In the genomic region with DNA sequence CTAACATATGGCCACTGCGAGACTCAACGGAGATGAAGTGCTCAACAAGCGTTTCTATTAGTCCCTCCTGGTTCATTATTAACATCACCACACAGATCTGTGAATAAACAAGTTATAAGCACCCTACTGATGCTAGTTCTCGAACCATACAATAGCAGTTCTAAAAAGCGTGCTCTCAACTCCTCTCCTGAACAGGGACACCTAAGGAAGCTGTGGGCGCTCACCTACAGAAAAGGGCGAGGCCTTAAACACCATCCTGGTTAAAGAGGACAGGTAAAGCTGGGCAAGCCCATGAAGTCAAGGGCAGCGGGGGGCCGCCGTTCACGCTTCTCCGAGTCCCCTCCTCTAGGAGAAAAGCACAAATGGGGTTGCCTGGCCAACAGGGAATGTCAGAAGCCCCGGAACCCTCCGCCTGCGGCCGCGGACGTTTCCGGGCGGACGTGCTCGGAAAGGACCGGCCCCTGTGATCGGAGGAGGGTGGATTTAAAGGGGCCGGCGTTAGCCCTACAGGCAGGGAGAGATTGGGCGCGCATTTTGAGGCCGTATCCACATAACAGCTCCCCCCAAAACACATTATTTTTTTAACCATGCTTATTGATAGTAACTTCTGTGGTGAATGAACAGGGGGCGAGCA, we compare ENCODE assay signal across 8 mouse cellular contexts. TPM values are rescaled to one million over a fixed set of nuclear protein-coding genes. Genes with fewer than 3 reads are reported as not detected.
DNase-seq lines count a peak whose midpoint lies in the region; ATAC-seq and TF ChIP-seq lines count a peak whose summit lies in the region.

No protein-coding gene starts in this region.

- DNase-seq in 3134 (ENCODE audit: extremely low read depth, insufficient read length, low spot score) = peak; percentile 87
- peak; percentile 89 to 90 for DNase-seq in adrenal gland, postnatal 36 days
- peak; percentile 88 to 93 for DNase-seq in heart, adult 18-20 months
- DNase-seq in kidney, adult 2 months = peak; percentile 90
- peak; percentile 94 for DNase-seq in midbrain, embryonic 14.5 days
- DNase-seq in spleen, adult 12 weeks (ENCODE audit: low spot score) = peak; percentile 61

- H3K36me3 ChIP-seq in embryonic facial prominence, embryonic 12.5 days = no peaks in the 10 kb centered on the region
- no peaks in the 10 kb centered on the region for H3K36me3 ChIP-seq in kidney, adult 2 months (ENCODE audit: control insufficient read depth, insufficient read depth, low read length)
- no peaks in the 10 kb centered on the region; the same call in 1 of the 2 replicates for H3K36me3 ChIP-seq in limb, embryonic 12.5 days
- no peaks in the 10 kb centered on the region for H3K36me3 ChIP-seq in midbrain, embryonic 14.5 days (ENCODE audit: control insufficient read depth, insufficient read depth, low read length)

- peak overlapping the region; percentile 60 for H3K4me2 ChIP-seq in embryonic facial prominence, embryonic 12.5 days (replicated peaks)
- H3K4me2 ChIP-seq in limb, embryonic 12.5 days = peak overlapping the region; percentile 83
- peak overlapping the region; percentile 86 for H3K4me2 ChIP-seq in midbrain, embryonic 14.5 days (ENCODE audit: low read length)

- under 1% methylated on average over 30 of the region's 30 CpGs for WGBS in embryonic facial prominence, embryonic 12.5 days
- under 1% methylated on average over 30 of the region's 30 CpGs for WGBS in kidney, adult 2 months
- 1% methylated on average over 30 of the region's 30 CpGs for WGBS in limb, embryonic 12.5 days
- WGBS in midbrain, embryonic 14.5 days = under 1% methylated on average over 30 of the region's 30 CpGs

- peak overlapping the region; percentile 67 for H3K4me3 ChIP-seq in embryonic facial prominence, embryonic 12.5 days
- peak overlapping the region; percentile 60 for H3K4me3 ChIP-seq in kidney, adult 2 months (ENCODE audit: insufficient read depth, low read depth, low read length)
- peak overlapping the region; percentile 66 for H3K4me3 ChIP-seq in limb, embryonic 12.5 days (replicated peaks)
- H3K4me3 ChIP-seq in midbrain, embryonic 14.5 days (replicated peaks; ENCODE audit: low read depth, low read length) = peak overlapping the region; percentile 54

- H3K4me1 ChIP-seq in embryonic facial prominence, embryonic 12.5 days = peaks cover 17% of the 10 kb centered on the region
- peaks cover 11% of the 10 kb centered on the region; the same call in 1 of the 2 replicates for H3K4me1 ChIP-seq in kidney, adult 2 months (ENCODE audit: control insufficient read depth, insufficient read depth, low read length)
- H3K4me1 ChIP-seq in limb, embryonic 12.5 days (replicated peaks) = peaks cover 28% of the 10 kb centered on the region
- peaks cover 20% of the 10 kb centered on the region for H3K4me1 ChIP-seq in midbrain, embryonic 14.5 days (ENCODE audit: control insufficient read depth, insufficient read depth, low read length)

- H3K27me3 ChIP-seq in embryonic facial prominence, embryonic 12.5 days = peaks cover 14% of the 10 kb centered on the region
- H3K27me3 ChIP-seq in kidney, adult 2 months (replicated peaks; ENCODE audit: control insufficient read depth, insufficient read depth, low read length) = no peaks in the 10 kb centered on the region
- peaks cover 14% of the 10 kb centered on the region for H3K27me3 ChIP-seq in limb, embryonic 12.5 days
- 0 out of 2 replicates have a peak, but pooled peaks cover 4% of the 10 kb centered on the region for H3K27me3 ChIP-seq in midbrain, embryonic 14.5 days (ENCODE audit: control insufficient read depth, insufficient read depth, low read length)

- peak overlapping the region; percentile 72 for H3K9ac ChIP-seq in embryonic facial prominence, embryonic 12.5 days
- peak overlapping the region; percentile 69 for H3K9ac ChIP-seq in limb, embryonic 12.5 days (replicated peaks)
- H3K9ac ChIP-seq in midbrain, embryonic 14.5 days (replicated peaks; ENCODE audit: low read length) = peak overlapping the region; percentile 59

- no peak for TF ChIP-seq CTCF in kidney, adult 2 months (conservative IDR thresholded peaks at IDR 0.05; ENCODE audit: insufficient read depth, insufficient read length, low read depth, low read length)

- TF ChIP-seq POLR2A in kidney, adult 2 months (IDR thresholded peaks at IDR 0.05; ENCODE audit: low read depth, low read length) = no peak

- peak overlapping the region; percentile 72 for H3K27ac ChIP-seq in embryonic facial prominence, embryonic 12.5 days
- H3K27ac ChIP-seq in kidney, adult 2 months (ENCODE audit: insufficient read depth, low read depth, low read length) = peak overlapping the region; percentile 14
- peak overlapping the region; percentile 42; the same call in 1 of the 2 replicates for H3K27ac ChIP-seq in limb, embryonic 12.5 days
- H3K27ac ChIP-seq in midbrain, embryonic 14.5 days (replicated peaks; ENCODE audit: low read depth, low read length) = peak overlapping the region; percentile 53

- peak; percentile 78; the same call in 1 of the 2 replicates for ATAC-seq in embryonic facial prominence, embryonic 12.5 days (ENCODE audit: insufficient number of reproducible peaks, insufficient read depth, low FRiP score, low TSS enrichment)
- peak; percentile 67; the same call in 1 of the 2 replicates for ATAC-seq in limb, embryonic 12.5 days (ENCODE audit: insufficient number of reproducible peaks, insufficient read depth, low FRiP score, low TSS enrichment, low read depth)
- peak; percentile 89 for ATAC-seq in midbrain, embryonic 14.5 days (ENCODE audit: low FRiP score, low TSS enrichment)

- no peaks in the 10 kb centered on the region for H3K9me3 ChIP-seq in embryonic facial prominence, embryonic 12.5 days
- no peaks in the 10 kb centered on the region for H3K9me3 ChIP-seq in limb, embryonic 12.5 days
- H3K9me3 ChIP-seq in midbrain, embryonic 14.5 days (ENCODE audit: control insufficient read depth, low read length) = no peaks in the 10 kb centered on the region

RNA-seq across cellular contexts. Expression of gene Ptpn21, which starts 2.8 kb away (rescaled TPM):
- total RNA-seq in adrenal gland, postnatal 36 days (2021) = 10 to 100 TPM; 20.2 to 23.6 TPM
- polyA plus RNA-seq in embryonic facial prominence, embryonic 12.5 days (2016; fragmentation: Nextera tagmentation; extraction: Ambion mirVana) = 6.7 and 7.0 TPM in 2 replicates
- total RNA-seq in heart, adult 18-20 months (2021) = 10 to 100 TPM; 25.6 to 30.3 TPM
- 25.4 and 27.5 TPM in 2 replicates for polyA plus RNA-seq in kidney, adult 2 months (2012; rRNA removed)
- 6.9 and 7.2 TPM in 2 replicates for polyA plus RNA-seq in limb, embryonic 12.5 days (2016; fragmentation: Nextera tagmentation; extraction: Ambion mirVana)
- 3.9 and 5.4 TPM in 2 replicates for polyA plus RNA-seq in midbrain, embryonic 14.5 days (2014; fragmentation: Nextera tagmentation; extraction: Ambion mirVana)

RNA-seq across cellular contexts. Expression of gene Zc3h14, which starts 12.4 kb away (rescaled TPM):
- total RNA-seq in adrenal gland, postnatal 36 days (2021) = 10 to 100 TPM; 84.9 to 86.1 TPM
- polyA plus RNA-seq in embryonic facial prominence, embryonic 12.5 days (2016; fragmentation: Nextera tagmentation; extraction: Ambion mirVana) = 153 and 159 TPM in 2 replicates
- 10 to 100 TPM; 56.0 to 59.8 TPM for total RNA-seq in heart, adult 18-20 months (2021)
- 72.5 and 74.7 TPM in 2 replicates for polyA plus RNA-seq in kidney, adult 2 months (2012; rRNA removed)
- 152 and 160 TPM in 2 replicates for polyA plus RNA-seq in limb, embryonic 12.5 days (2016; fragmentation: Nextera tagmentation; extraction: Ambion mirVana)
- polyA plus RNA-seq in midbrain, embryonic 14.5 days (2014; fragmentation: Nextera tagmentation; extraction: Ambion mirVana) = 99.5 and 135 TPM in 2 replicates

Comparison
In these comparisons a context has a peak if more than half of its experiments do, and no peak if none do; other contexts are left out.
1. Peak in every context shown above with its lines: DNase-seq, ATAC-seq, H3K4me3 ChIP-seq and H3K27ac ChIP-seq.
2. H3K27ac ChIP-seq: peak in every context shown above with its lines; median percentile 72 in embryonic facial prominence, embryonic 12.5 days; 53 in midbrain, embryonic 14.5 days; 42 in limb, embryonic 12.5 days; 14 in kidney, adult 2 months.